Mouse (Mus musculus) spleen, postnatal 14 days (tissue): Measurements from ENCODE around the gene Odr4.

Source experiments
- DNase-seq, 2 experiments: peaks; one replicate each; pipeline ENCODE4 v3.0.0; 2021 to 2022; ENCODE audit warnings: low spot score in 2 of 2

The Odr4 gene

GRCm38 (mm10) chr1:150392638-150393487, at the start of gene Odr4, which contains the start of gene Tpr:
Gene Odr4 (minus strand): TSS chr1:150393080.
Gene Tpr (plus strand): TSS chr1:150392838.
- peak; percentile 93 to 95 for DNase-seq

- DNase-seq = no peak
Measured at GRCm38 (mm10) chr1:150441731-150442130, 48.9 kb upstream of the Odr4 start.

- no peak for DNase-seq
Measured at GRCm38 (mm10) chr1:150438641-150439040, 45.8 kb upstream of the Odr4 start.

- DNase-seq = no peak
Measured at GRCm38 (mm10) chr1:150426216-150426615, 33.3 kb upstream of the Odr4 start.

GRCm38 (mm10) chr1:150425665-150426064, 32.8 kb upstream of the Odr4 start:
- DNase-seq = no peak

- DNase-seq = no peak
Measured at GRCm38 (mm10) chr1:150418426-150418825, 25.5 kb upstream of the Odr4 start.

GRCm38 (mm10) chr1:150416006-150416405, 23.1 kb upstream of the Odr4 start:
- no peak for DNase-seq

GRCm38 (mm10) chr1:150409996-150410395, 17.1 kb upstream of the Odr4 start:
- no peak for DNase-seq

- DNase-seq = no peak
Measured at GRCm38 (mm10) chr1:150407285-150407684, 14.4 kb upstream of the Odr4 start.

- DNase-seq = no peak
Measured at GRCm38 (mm10) chr1:150404555-150404954, 11.7 kb upstream of the Odr4 start.

- DNase-seq = no peak
Measured at GRCm38 (mm10) chr1:150403914-150404313, 11.0 kb upstream of the Odr4 start.

- no peak for DNase-seq
Measured at GRCm38 (mm10) chr1:150396001-150396400, 3.1 kb upstream of the Odr4 start.

GRCm38 (mm10) chr1:150393488-150393852, 590 bp upstream of the Odr4 start:
- DNase-seq = no peak

GRCm38 (mm10) chr1:150391931-150392637, 796 bp downstream of the Odr4 start:
- no peak for DNase-seq

- no peak for DNase-seq
Measured at GRCm38 (mm10) chr1:150389390-150390129, 3.3 kb downstream of the Odr4 start.

- peak in 1 of 2 experiments; percentile 9 for DNase-seq
Measured at GRCm38 (mm10) chr1:150387572-150387971, 5.3 kb downstream of the Odr4 start.

- no peak for DNase-seq
Measured at GRCm38 (mm10) chr1:150384138-150384537, 8.7 kb downstream of the Odr4 start.

GRCm38 (mm10) chr1:150374247-150374646, 18.6 kb downstream of the Odr4 start:
- DNase-seq = no peak

- DNase-seq = no peak
Measured at GRCm38 (mm10) chr1:150372895-150373294, 20.0 kb downstream of the Odr4 start.

GRCm38 (mm10) chr1:150360864-150361263, 32.0 kb downstream of the Odr4 start:
- DNase-seq = no peak

- DNase-seq = no peak
Measured at GRCm38 (mm10) chr1:150335111-150335510, 57.8 kb downstream of the Odr4 start.

- DNase-seq = no peak
Measured at GRCm38 (mm10) chr1:150319205-150319604, 73.7 kb downstream of the Odr4 start, which contains the start of gene Pdc. Gene Pdc (plus strand): TSS chr1:150319417.
